Mouse (Mus musculus) liver, postnatal 0 days (tissue): ENCODE results near the gene Cox20. TPM values are rescaled to one million over a fixed set of nuclear protein-coding genes. Genes with fewer than 3 reads are reported as not detected.

ENCODE experiments used
- ATAC-seq: fragments of 200-750 bp; cut with Nextera tagmentation; 2 replicates; pipeline ENCODE4 v1.8.0; 2017; ENCODE audit warnings: mild to moderate bottlenecking, moderate library complexity
- DNase-seq: peaks from one replicate; pipeline ENCODE4 v3.0.0-alpha.2; 2016
- H3K27ac ChIP-seq: fragments of 300-500 bp; sonication (generic); 2 replicates; pipeline ENCODE4 v1.5.1; 2014; ENCODE audit warnings: antibody characterized with exemption, moderate library complexity, mild to moderate bottlenecking, low read depth
- H3K27me3 ChIP-seq: fragments of 300-500 bp; sonication (generic); 2 replicates; pipeline ENCODE4 v1.6.1; 2014; ENCODE audit warnings: low read length, control low read depth, mixed read lengths; ENCODE audit not compliant: insufficient read depth
- H3K36me3 ChIP-seq: fragments of 300-500 bp; sonication (generic); replicated peaks from 2 replicates; pipeline ENCODE4 v1.6.1; 2014; ENCODE audit warnings: mild to moderate bottlenecking, control low read depth, low read length, moderate library complexity, mixed read lengths; ENCODE audit not compliant: insufficient read depth
- H3K4me1 ChIP-seq: fragments of 300-500 bp; sonication (generic); 2 replicates; pipeline ENCODE4 v1.6.1; 2014; ENCODE audit warnings: antibody characterized with exemption, mild to moderate bottlenecking, control low read depth; ENCODE audit not compliant: insufficient read depth
- H3K4me2 ChIP-seq: fragments of 300-500 bp; sonication (generic); 2 replicates; pipeline ENCODE4 v1.6.1; 2014; ENCODE audit warnings: low read depth, mild to moderate bottlenecking, low read length, moderate library complexity, mixed read lengths
- H3K4me3 ChIP-seq: fragments of 300-500 bp; sonication (generic); 2 replicates; pipeline ENCODE4 v1.5.1; 2014; ENCODE audit warnings: low read depth, low read length
- H3K9ac ChIP-seq: fragments of 300-500 bp; sonication (generic); replicated peaks from 2 replicates; pipeline ENCODE4 v1.6.1; 2014; ENCODE audit warnings: mild to moderate bottlenecking, moderate library complexity
- H3K9me3 ChIP-seq: fragments of 300-500 bp; sonication (generic); 2 replicates; pipeline ENCODE4 v1.6.1; 2016; ENCODE audit warnings: mild to moderate bottlenecking, control low read depth, low read length, mixed read lengths
- CTCF ChIP-seq: sonication (generic); IDR thresholded peaks from 2 replicates; pipeline ENCODE4 v1.5.1; 2016; ENCODE audit warnings: antibody characterized with exemption, low read depth
- EP300 ChIP-seq: IDR thresholded peaks from 2 replicates; pipeline ENCODE4 v1.6.1; 2016; ENCODE audit warnings: antibody characterized with exemption, low read depth, mild to moderate bottlenecking
- WGBS: fragments of 180-500 bp; shearing (Covaris S2); extraction: QIAGEN DNeasy Blood & Tissue Kit; methylation state at CpG from one replicate; pipeline ENCODE4 v1.1.7; 2014; ENCODE audit not compliant: insufficient replicate concordance; 5-methylcytosine and 5-hydroxymethylcytosine counted together
- microRNA-seq: library from miRNA; unstranded; fragments of <30 nt; microRNA quantifications from one replicate; pipeline ENCODE4, GENCODE M21; 2016
- polyA plus RNA-seq: library from polyadenylated mRNA; unstranded; fragments of >200 nt; fragmentation: Nextera tagmentation; extraction: Ambion mirVana; gene quantifications from 2 replicates; pipeline ENCODE4 v1.2.1, GENCODE M21; 2015

Gene Cox20
- polyA plus RNA-seq, 1 experiment from 2014 or later, result 98.3 TPM

DNA sequence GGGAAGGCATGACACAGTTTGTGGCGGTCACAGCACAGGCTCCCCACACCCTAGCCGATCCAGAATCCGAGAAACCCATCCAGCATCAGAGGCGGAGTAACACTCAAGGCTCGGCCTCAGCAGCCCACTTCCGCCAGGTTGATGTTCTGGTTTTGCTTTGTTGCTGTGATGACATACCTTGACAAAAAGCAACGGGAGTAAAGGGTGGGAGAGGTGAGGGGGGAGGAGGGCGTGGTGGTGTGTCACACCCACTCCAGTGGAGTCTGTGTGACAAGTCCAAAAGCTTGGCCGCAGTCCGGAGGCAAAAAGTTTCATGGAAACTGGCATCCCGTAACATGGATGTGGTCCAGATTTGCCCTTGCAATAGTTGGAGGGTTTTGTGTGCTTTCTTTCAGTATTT is 41.3 kb downstream of the Cox20 start:
- Histone ChIP-seq H3K36me3 (no peaks in the 10 kb centered on the region), H3K27ac (no peak overlapping the region), H3K4me2 (no peak overlapping the region), H3K4me3 (no peak overlapping the region), H3K9ac (no peak overlapping the region), H3K27me3 (no peaks in the 10 kb centered on the region), H3K9me3 (no peaks in the 10 kb centered on the region), H3K4me1 (no peaks in the 10 kb centered on the region)
- no peak for ATAC-seq
- TF ChIP-seq EP300 (no peak), CTCF (no peak)
- 87% methylated on average over 11 of the region's 11 CpGs for WGBS
- DNase-seq, result no peak

- no peaks in the 10 kb centered on the region for H3K4me1 ChIP-seq
- H3K4me3 ChIP-seq, result no peak overlapping the region
- H3K9ac ChIP-seq, result no peak overlapping the region
- no peak for ATAC-seq
- no peaks in the 10 kb centered on the region for H3K36me3 ChIP-seq
- no peak overlapping the region for H3K4me2 ChIP-seq
- H3K27me3 ChIP-seq, result no peaks in the 10 kb centered on the region
- TF ChIP-seq EP300, result no peak
- peak; percentile 32; the same call in 1 of the 2 replicates for TF ChIP-seq CTCF
- no peaks in the 10 kb centered on the region for H3K9me3 ChIP-seq
- WGBS, result 63% methylated on average over 2 of the region's 2 CpGs
- DNase-seq, result no peak
- H3K27ac ChIP-seq, result no peak overlapping the region
Measured at GRCm38 (mm10) chr1:178360702-178361101, 41.8 kb downstream of the Cox20 start.

DNA sequence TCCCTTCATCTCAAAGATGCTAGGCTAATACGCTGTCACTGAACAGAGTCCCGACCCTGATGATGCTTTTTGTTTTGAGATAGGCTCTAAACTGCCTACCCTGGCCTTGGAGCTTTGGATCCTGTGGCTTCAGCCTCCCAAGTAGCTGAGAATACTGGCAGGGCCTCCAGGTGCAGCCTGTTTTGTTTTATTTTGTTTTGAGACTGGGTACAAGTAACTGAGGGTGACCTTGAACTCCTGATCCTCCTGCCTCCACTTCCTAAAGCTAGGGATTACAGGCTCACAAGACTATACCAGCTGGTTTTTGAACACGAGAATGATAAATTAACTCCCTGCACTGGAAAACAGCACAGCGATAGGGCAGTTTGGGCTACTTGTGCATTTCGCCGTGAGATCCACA is 46.2 kb downstream of the Cox20 start:
- Histone ChIP-seq H3K27ac (no peak overlapping the region), H3K36me3 (no peaks in the 10 kb centered on the region)
- no peak for ATAC-seq

DNA sequence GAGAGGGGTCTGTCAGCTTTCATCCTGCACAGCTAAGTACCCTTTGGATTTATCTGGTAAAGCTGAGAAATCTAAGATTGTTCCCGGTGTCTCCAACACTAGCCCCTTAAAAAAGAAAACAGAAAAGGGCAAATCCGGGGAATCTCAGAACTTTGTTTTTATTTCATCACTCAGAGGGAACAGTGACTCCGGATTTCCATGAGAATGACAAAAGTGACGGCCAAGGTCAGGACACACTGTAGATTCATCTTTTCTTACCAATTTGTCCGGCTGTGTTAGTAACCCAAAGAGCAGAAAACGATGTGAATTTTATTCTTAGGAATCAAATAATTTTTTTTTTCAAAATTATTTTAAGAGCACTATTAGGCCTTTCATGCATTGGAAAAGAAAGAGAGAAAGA is 49.2 kb downstream of the Cox20 start:
- Histone ChIP-seq H3K27me3 (no peaks in the 10 kb centered on the region), H3K36me3 (no peaks in the 10 kb centered on the region), H3K27ac (peak overlapping the region; percentile 94), H3K9ac (no peak overlapping the region; the same call in 1 of the 2 replicates), H3K4me2 (peak overlapping the region; percentile 78; the same call in 1 of the 2 replicates), H3K9me3 (no peaks in the 10 kb centered on the region), H3K4me3 (no peak overlapping the region), H3K4me1 (peaks cover 15% of the 10 kb centered on the region)
- DNase-seq (no peak), ATAC-seq (no peak)
- 71% methylated on average over 6 of the region's 6 CpGs for WGBS
- TF ChIP-seq CTCF (no peak), EP300 (no peak)

More for the DNA sequence above, 46.2 kb downstream of the Cox20 start:
- no peak for DNase-seq
- Histone ChIP-seq H3K9ac (no peak overlapping the region), H3K4me2 (no peak overlapping the region), H3K9me3 (no peaks in the 10 kb centered on the region), H3K27me3 (no peaks in the 10 kb centered on the region), H3K4me3 (no peak overlapping the region), H3K4me1 (peaks cover 12% of the 10 kb centered on the region)
- no peak for TF ChIP-seq EP300
- TF ChIP-seq CTCF, result no peak
- WGBS, result 79% methylated on average over 6 of the region's 6 CpGs

- TF ChIP-seq CTCF, result no peak
- TF ChIP-seq EP300, result no peak
- Histone ChIP-seq H3K4me1 (peaks cover 15% of the 10 kb centered on the region), H3K27ac (peak overlapping the region; percentile 94), H3K36me3 (no peaks in the 10 kb centered on the region), H3K4me2 (peak overlapping the region; percentile 78), H3K27me3 (no peaks in the 10 kb centered on the region), H3K9ac (peak overlapping the region; percentile 68), H3K4me3 (peak overlapping the region; percentile 56), H3K9me3 (no peaks in the 10 kb centered on the region)
- 5% methylated on average over 33 of the region's 36 CpGs for WGBS
- ATAC-seq (peak; percentile 98), DNase-seq (peak; percentile 92)
Measured at GRCm38 (mm10) chr1:178368548-178369271, 49.8 kb downstream of the Cox20 start.

GRCm38 (mm10) chr1:178369272-178369651 is 50.3 kb downstream of the Cox20 start:
- peak; percentile 47; the same call in 1 of the 2 replicates for TF ChIP-seq EP300
- no peak for TF ChIP-seq CTCF
- Histone ChIP-seq H3K4me2 (peak overlapping the region; percentile 78), H3K9me3 (no peaks in the 10 kb centered on the region), H3K36me3 (no peaks in the 10 kb centered on the region), H3K4me1 (peaks cover 15% of the 10 kb centered on the region), H3K4me3 (peak overlapping the region; percentile 56), H3K27me3 (no peaks in the 10 kb centered on the region), H3K27ac (peak overlapping the region; percentile 94), H3K9ac (peak overlapping the region; percentile 68)
- ATAC-seq, result peak; percentile 89
- peak; percentile 70 for DNase-seq
- WGBS, result under 1% methylated on average over 11 of the region's 11 CpGs

Small RNA genes lying within 50 kb of the gene (microRNA-seq; reads per million reads assigned to microRNA genes)
- gene Gm27458, result not detected

Other genes starting within 250 kb of the Cox20 start
- gene Desi2, start 131.7 kb upstream of the Cox20 start, polyA plus RNA-seq, result 26.5 and 33.8 TPM in 2 replicates
- 106 and 132 TPM in 2 replicates for gene Hnrnpu, start 18.7 kb downstream of the Cox20 start, polyA plus RNA-seq
- 2.0 and 2.3 TPM in 2 replicates for gene Efcab2, start 87.0 kb downstream of the Cox20 start, polyA plus RNA-seq
- gene Kif26b, start 210.0 kb downstream of the Cox20 start, polyA plus RNA-seq, result 0.02 TPM in 1 of 2 replicates, not detected in the other